Mouse (Mus musculus) monocyte, adult 5-6 weeks (primary cell): ENCODE measurements around the gene Gm20517. TPM values are rescaled to one million over a fixed set of nuclear protein-coding genes. Genes with fewer than 3 reads are reported as not detected.
A peak's percentile ranks its signal among the peaks of the same experiment; 100 is the strongest.
"Not testable (repeated sequence)": the region's sequence is repeated elsewhere in the genome, so short reads cannot be mapped to it uniquely, and the experiment has no call there.

Source experiments
- ATAC-seq: fragments of 153-309, 156-312 bp; replicated peaks from 2 replicates; pipeline ENCODE4 v1.8.0; 2017; ENCODE audit warnings: mild to moderate bottlenecking; ENCODE audit not compliant: low TSS enrichment, insufficient number of reproducible peaks, severe bottlenecking, poor library complexity, low FRiP score
- total RNA-seq: library from RNA; stranded (forward); fragments of 200-1000, 200-491, 200-594 nt; gene quantifications from 3 replicates; pipeline ENCODE4 v1.2.3, GENCODE M21; 2017

Gene Gm20517
- total RNA-seq, 1 experiment from 2014 or later: 3.4 TPM

GRCm38 (mm10) chr17:47618556-47619311 is 7.3 kb downstream of the Gm20517 start:
- no peak for ATAC-seq

GRCm38 (mm10) chr17:47622912-47623554 is 11.6 kb downstream of the Gm20517 start:
- ATAC-seq: no peak

- ATAC-seq: not testable (repeated sequence)
Observed at GRCm38 (mm10) chr17:47624572-47624971, 13.2 kb downstream of the Gm20517 start.

- ATAC-seq: no peak
Observed at GRCm38 (mm10) chr17:47625088-47625487, 13.7 kb downstream of the Gm20517 start.

- no peak for ATAC-seq
Observed at GRCm38 (mm10) chr17:47626031-47626430, 14.6 kb downstream of the Gm20517 start.

- no peak for ATAC-seq
Observed at GRCm38 (mm10) chr17:47627791-47628190, 16.4 kb downstream of the Gm20517 start.

- peak; percentile 96 for ATAC-seq
Observed at GRCm38 (mm10) chr17:47628851-47629676, 17.7 kb downstream of the Gm20517 start.

GRCm38 (mm10) chr17:47629717-47630677 is 18.6 kb downstream of the Gm20517 start:
- ATAC-seq: peak; percentile 16; the same call in 1 of the 2 replicates

GRCm38 (mm10) chr17:47630678-47631065 is 19.3 kb downstream of the Gm20517 start, which contains the start of gene Usp49:
Gene Usp49 (plus strand): TSS chr17:47630690.
- ATAC-seq: no peak

GRCm38 (mm10) chr17:47632181-47632840 is 20.9 kb downstream of the Gm20517 start:
- no peak for ATAC-seq

GRCm38 (mm10) chr17:47633999-47634770 is 22.8 kb downstream of the Gm20517 start:
- no peak for ATAC-seq

GRCm38 (mm10) chr17:47642992-47643391 is 31.6 kb downstream of the Gm20517 start:
- no peak for ATAC-seq

GRCm38 (mm10) chr17:47646683-47647082 is 35.3 kb downstream of the Gm20517 start:
- ATAC-seq: peak; percentile 90

GRCm38 (mm10) chr17:47648966-47649365 is 37.6 kb downstream of the Gm20517 start:
- ATAC-seq: no peak

- ATAC-seq: no peak
Observed at GRCm38 (mm10) chr17:47651953-47652352, 40.6 kb downstream of the Gm20517 start.

GRCm38 (mm10) chr17:47654346-47654745 is 43.0 kb downstream of the Gm20517 start:
- ATAC-seq: not testable (repeated sequence)

- no peak for ATAC-seq
Observed at GRCm38 (mm10) chr17:47655697-47656096, 44.3 kb downstream of the Gm20517 start.
